ENCODE assay signal across 11 mouse cellular contexts in genomic region chr9:105244024-105244423, GRCm38 (mm10).
DNase-seq lines count a peak whose midpoint lies in the region; ATAC-seq and TF ChIP-seq lines count a peak whose summit lies in the region.
"Had no signal": no experiment of that assay in that cellular context is flagged by ENCODE, and none has a peak within 500 bp of the region (broad histone marks: within the 10 kb centered on the region; RNA-seq: fewer than 3 reads in every experiment).

No protein-coding gene starts in this region.

- no peak for TF ChIP-seq CTCF in liver, postnatal 0 days (IDR thresholded peaks at IDR 0.05; ENCODE audit: low read depth)

- no peak for TF ChIP-seq EP300 in liver, postnatal 0 days (IDR thresholded peaks at IDR 0.05; ENCODE audit: low read depth)

- intact Hi-C loops in left cerebral cortex, postnatal 14 days (cut with DNase I) = no loop called here

- no peaks in the 10 kb centered on the region for H3K36me3 ChIP-seq in liver, postnatal 0 days (replicated peaks; ENCODE audit: insufficient read depth, low read length)
- H3K36me3 ChIP-seq in liver, embryonic 11.5 days (ENCODE audit: control insufficient read depth, insufficient read depth, low read length) = no peaks in the 10 kb centered on the region
- H3K36me3 ChIP-seq in ES-E14 (ENCODE audit: control insufficient read depth, insufficient read depth, low read length, poor library complexity, severe bottlenecking) = no peaks in the 10 kb centered on the region
- H3K36me3 ChIP-seq in kidney, embryonic 15.5 days = no peaks in the 10 kb centered on the region
- H3K36me3 ChIP-seq: intestine, embryonic 15.5 days; limb, embryonic 13.5 days had no signal

- no peak overlapping the region for H3K4me3 ChIP-seq in liver, postnatal 0 days (ENCODE audit: low read depth, low read length)
- H3K4me3 ChIP-seq in liver, embryonic 11.5 days (ENCODE audit: low read depth, low read length) = no peak overlapping the region
- H3K4me3 ChIP-seq in ES-E14 (ENCODE audit: insufficient read depth in 1 of 2, low read depth in 1 of 2, low read length in 2 of 2, poor library complexity in 1 of 2, severe bottlenecking in 1 of 2) = no peak overlapping the region
- H3K4me3 ChIP-seq in kidney, embryonic 15.5 days (replicated peaks) = no peak overlapping the region
- H3K4me3 ChIP-seq: intestine, embryonic 15.5 days; limb, embryonic 13.5 days had no signal

- in situ Hi-C loops in ES-E14 (cut with MboI; ENCODE audit: low sequenced_read_pairs in 2 of 2, unreplicated experiment in 2 of 2) = no loop called here

- H3K9ac ChIP-seq in liver, postnatal 0 days (replicated peaks) = no peak overlapping the region
- H3K9ac ChIP-seq in liver, embryonic 11.5 days (ENCODE audit: low read depth, low read length) = no peak overlapping the region
- no peak overlapping the region for H3K9ac ChIP-seq in ES-E14 (ENCODE audit: insufficient read depth, low read depth, low read length, poor library complexity, severe bottlenecking)
- H3K9ac ChIP-seq in kidney, embryonic 15.5 days = no peak overlapping the region
- H3K9ac ChIP-seq: intestine, embryonic 15.5 days; limb, embryonic 13.5 days had no signal

- H3K27me3 ChIP-seq in liver, postnatal 0 days (ENCODE audit: insufficient read depth, low read length) = no peaks in the 10 kb centered on the region
- no peaks in the 10 kb centered on the region for H3K27me3 ChIP-seq in liver, embryonic 11.5 days (replicated peaks; ENCODE audit: control insufficient read depth, insufficient read depth, low read length)
- no peaks in the 10 kb centered on the region for H3K27me3 ChIP-seq in kidney, embryonic 15.5 days
- H3K27me3 ChIP-seq: intestine, embryonic 15.5 days; limb, embryonic 13.5 days had no signal

- no peaks in the 10 kb centered on the region for H3K4me1 ChIP-seq in liver, postnatal 0 days (ENCODE audit: insufficient read depth)
- no peaks in the 10 kb centered on the region for H3K4me1 ChIP-seq in liver, embryonic 11.5 days (replicated peaks; ENCODE audit: control insufficient read depth, insufficient read depth, low read length)
- no peaks in the 10 kb centered on the region for H3K4me1 ChIP-seq in ES-E14 (ENCODE audit: control insufficient read depth in 2 of 2, insufficient read depth in 2 of 2, low read length in 2 of 2, poor library complexity in 1 of 2)
- no peaks in the 10 kb centered on the region for H3K4me1 ChIP-seq in kidney, embryonic 15.5 days
- H3K4me1 ChIP-seq: intestine, embryonic 15.5 days; limb, embryonic 13.5 days had no signal

- H3K27ac ChIP-seq in liver, postnatal 0 days (ENCODE audit: low read depth) = no peak overlapping the region
- no peak overlapping the region for H3K27ac ChIP-seq in liver, embryonic 11.5 days (ENCODE audit: low read depth, low read length)
- no peak overlapping the region for H3K27ac ChIP-seq in ES-E14 (ENCODE audit: insufficient read depth, low read depth, low read length, poor library complexity, severe bottlenecking)
- no peak overlapping the region for H3K27ac ChIP-seq in kidney, embryonic 15.5 days
- H3K27ac ChIP-seq: intestine, embryonic 15.5 days; limb, embryonic 13.5 days had no signal

- peak; percentile 18 for DNase-seq in liver, postnatal 0 days
- no peak for DNase-seq in liver, embryonic 11.5 days (ENCODE audit: low spot score)
- DNase-seq in A20 (ENCODE audit: low read depth, low spot score) = peak; percentile 41
- peak; percentile 46 for DNase-seq in ES-E14 (ENCODE audit: low read depth, low spot score)
- no peak for DNase-seq in layer of hippocampus, adult 18-20 months (ENCODE audit: low spot score in 2 of 2)
- no peak for DNase-seq in left cerebral cortex, postnatal 14 days (ENCODE audit: low spot score in 2 of 2)
- no peak for DNase-seq in gastrocnemius, adult 18-20 months (ENCODE audit: low spot score)
- DNase-seq: gastrocnemius, postnatal 25 days had no signal

- H3K9me3 ChIP-seq in liver, postnatal 0 days (ENCODE audit: low read length) = no peaks in the 10 kb centered on the region
- no peaks in the 10 kb centered on the region for H3K9me3 ChIP-seq in liver, embryonic 11.5 days (ENCODE audit: control insufficient read depth, low read length)
- H3K9me3 ChIP-seq in ES-E14 (ENCODE audit: control insufficient read depth, insufficient read depth, low read depth, low read length) = no peaks in the 10 kb centered on the region
- H3K9me3 ChIP-seq in kidney, embryonic 15.5 days (replicated peaks) = no peaks in the 10 kb centered on the region
- H3K9me3 ChIP-seq: intestine, embryonic 15.5 days had no signal

- WGBS in liver, postnatal 0 days (ENCODE audit: insufficient replicate concordance) = 26% methylated on average over 5 of the region's 5 CpGs
- 32% methylated on average over 5 of the region's 5 CpGs for WGBS in liver, embryonic 11.5 days
- 32% methylated on average over 5 of the region's 5 CpGs for WGBS in kidney, embryonic 15.5 days

- no peak overlapping the region for H3K4me2 ChIP-seq in liver, postnatal 0 days (ENCODE audit: low read depth, low read length)
- no peak overlapping the region for H3K4me2 ChIP-seq in liver, embryonic 11.5 days
- H3K4me2 ChIP-seq in kidney, embryonic 15.5 days = no peak overlapping the region
- H3K4me2 ChIP-seq: intestine, embryonic 15.5 days; limb, embryonic 13.5 days had no signal

- no peak for ATAC-seq in liver, postnatal 0 days
- ATAC-seq in liver, embryonic 11.5 days (replicated peaks; ENCODE audit: low FRiP score) = no peak
- ATAC-seq in kidney, embryonic 15.5 days (replicated peaks; ENCODE audit: low FRiP score) = 0 out of 2 replicates have a peak, but pooled peaks have one; percentile 15
- ATAC-seq: intestine, embryonic 15.5 days had no signal

TF ChIP-seq in ES-E14, 5 proteins besides CTCF, POLR2A, EP300 and RAD21:
- TF ChIP-seq ZC3H11A (IDR thresholded peaks at IDR 0.05; ENCODE audit: borderline replicate concordance, low read depth, low read length) = no peak
- TF ChIP-seq MAFK (IDR thresholded peaks at IDR 0.05; ENCODE audit: insufficient read depth, low read depth, low read length) = no peak
- no peak for TF ChIP-seq ZNF384 (IDR thresholded peaks at IDR 0.05; ENCODE audit: low read depth, low read length)
- no peak for TF ChIP-seq HCFC1 (IDR thresholded peaks at IDR 0.05; ENCODE audit: borderline replicate concordance, insufficient read depth, low read length)
- TF ChIP-seq CHD2 (IDR thresholded peaks at IDR 0.05; ENCODE audit: low read depth, low read length) = no peak

Comparison
In these comparisons a context has a peak if more than half of its experiments do, and no peak if none do; other contexts are left out.
1. DNase-seq: peak in liver, postnatal 0 days (single experiment), A20 (single experiment) and ES-E14 (single experiment); none in liver, embryonic 11.5 days (single experiment), layer of hippocampus, adult 18-20 months (0 of 2), left cerebral cortex, postnatal 14 days (0 of 2) and gastrocnemius, adult 18-20 months (single experiment).